Mouse (Mus musculus): ENCODE measurements around the gene Grhpr.
"Not testable (repeated sequence)": the region's sequence is repeated elsewhere in the genome, so short reads cannot be mapped to it uniquely, and the experiment has no call there.

DNA sequence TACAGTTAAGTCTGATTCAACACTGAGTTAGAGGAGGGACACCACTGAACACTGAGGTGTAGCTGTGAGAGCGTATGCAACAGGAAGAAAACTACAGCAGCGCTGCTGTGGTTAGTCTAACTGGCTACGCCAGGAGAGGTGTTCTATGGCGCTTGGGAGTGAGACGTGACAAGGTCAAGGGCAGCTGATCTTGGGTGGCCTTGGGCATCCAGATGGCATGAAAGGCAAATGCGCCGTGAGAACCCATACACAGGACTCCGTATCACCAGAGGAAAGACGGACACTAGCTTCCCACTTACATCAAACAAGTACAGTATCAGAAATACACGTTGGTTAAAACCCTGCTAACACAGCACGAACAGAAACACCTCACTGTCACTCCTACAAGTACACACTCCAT is 11.1 kb downstream of the Grhpr start:
- not testable (repeated sequence) for TF ChIP-seq CTCF, EP300 (IDR thresholded peaks at IDR 0.05; ENCODE audit: low read depth)
